Mouse (Mus musculus): ENCODE measurements around the gene Man1c1. TPM values are rescaled to one million over a fixed set of nuclear protein-coding genes. Genes with fewer than 3 reads are reported as not detected.

The Man1c1 gene
- polyA plus RNA-seq, 1 experiment from 2014 or later = 1.9 TPM

DNA sequence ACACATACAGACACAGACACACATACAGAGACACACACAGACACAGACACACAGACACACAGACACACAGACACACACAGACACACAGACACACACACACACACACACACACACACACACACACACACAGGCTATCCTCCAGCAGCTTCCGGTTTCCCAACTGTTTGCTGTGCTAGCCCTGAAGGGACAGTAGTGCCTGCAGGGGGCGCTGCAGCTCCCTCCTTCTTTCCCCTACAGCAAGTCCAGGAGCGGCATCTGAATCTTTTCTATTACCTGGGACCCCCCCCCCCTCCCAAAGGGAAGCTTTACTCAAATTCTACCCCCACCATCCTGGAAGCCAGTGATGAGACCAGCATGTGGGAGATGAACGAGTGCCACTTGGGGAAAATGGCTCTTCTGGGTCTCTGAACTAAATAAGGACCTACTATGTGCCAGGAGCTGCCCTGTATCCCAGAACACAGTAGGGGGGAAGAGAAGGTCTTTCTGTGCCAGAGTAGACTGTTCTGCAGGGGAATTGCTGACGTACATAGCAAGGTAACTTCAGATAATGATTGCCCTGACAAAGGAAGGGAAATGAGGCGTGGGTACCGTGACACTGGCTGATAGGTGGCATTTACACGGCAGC, 148.0 kb downstream of the Man1c1 start:
- H3K4me1 ChIP-seq (ENCODE audit: control insufficient read depth, insufficient read depth, low read length) = peaks cover 4% of the 10 kb centered on the region; the same call in 1 of the 2 replicates
- no peak overlapping the region for H3K9ac ChIP-seq (ENCODE audit: low read length)
- H3K27ac ChIP-seq (ENCODE audit: low read depth, low read length) = no peak overlapping the region
- WGBS = 54% methylated on average over 8 of the region's 8 CpGs
- no peak overlapping the region for H3K4me2 ChIP-seq (ENCODE audit: low read length)
- H3K27me3 ChIP-seq (replicated peaks; ENCODE audit: control insufficient read depth, insufficient read depth, low read length) = no peaks in the 10 kb centered on the region
- DNase-seq (ENCODE audit: low spot score) (peak; percentile 41), ATAC-seq (no peak)
- no peaks in the 10 kb centered on the region for H3K36me3 ChIP-seq (ENCODE audit: control insufficient read depth, insufficient read depth, low read length)
- H3K9me3 ChIP-seq (replicated peaks; ENCODE audit: control insufficient read depth, low read length) = no peaks in the 10 kb centered on the region
- no peak overlapping the region for H3K4me3 ChIP-seq (ENCODE audit: low read depth, low read length)

- Histone ChIP-seq H3K9ac (ENCODE audit: low read length) (no peak overlapping the region), H3K27me3 (replicated peaks; ENCODE audit: control insufficient read depth, insufficient read depth, low read length) (no peaks in the 10 kb centered on the region), H3K9me3 (replicated peaks; ENCODE audit: control insufficient read depth, low read length) (peaks cover 5% of the 10 kb centered on the region), H3K27ac (ENCODE audit: low read depth, low read length) (no peak overlapping the region), H3K4me2 (ENCODE audit: low read length) (no peak overlapping the region), H3K4me3 (ENCODE audit: low read depth, low read length) (no peak overlapping the region), H3K4me1 (ENCODE audit: control insufficient read depth, insufficient read depth, low read length) (peaks cover 6% of the 10 kb centered on the region; the same call in 1 of the 2 replicates), H3K36me3 (ENCODE audit: control insufficient read depth, insufficient read depth, low read length) (peaks cover 15% of the 10 kb centered on the region)
- DNase-seq (ENCODE audit: low spot score) (no peak), ATAC-seq (no peak)
- WGBS = 62% methylated on average over 1 of the region's 1 CpGs
These were observed 150.5 kb downstream of the Man1c1 start for GRCm38 (mm10) chr4:134553631-134554030.

DNA sequence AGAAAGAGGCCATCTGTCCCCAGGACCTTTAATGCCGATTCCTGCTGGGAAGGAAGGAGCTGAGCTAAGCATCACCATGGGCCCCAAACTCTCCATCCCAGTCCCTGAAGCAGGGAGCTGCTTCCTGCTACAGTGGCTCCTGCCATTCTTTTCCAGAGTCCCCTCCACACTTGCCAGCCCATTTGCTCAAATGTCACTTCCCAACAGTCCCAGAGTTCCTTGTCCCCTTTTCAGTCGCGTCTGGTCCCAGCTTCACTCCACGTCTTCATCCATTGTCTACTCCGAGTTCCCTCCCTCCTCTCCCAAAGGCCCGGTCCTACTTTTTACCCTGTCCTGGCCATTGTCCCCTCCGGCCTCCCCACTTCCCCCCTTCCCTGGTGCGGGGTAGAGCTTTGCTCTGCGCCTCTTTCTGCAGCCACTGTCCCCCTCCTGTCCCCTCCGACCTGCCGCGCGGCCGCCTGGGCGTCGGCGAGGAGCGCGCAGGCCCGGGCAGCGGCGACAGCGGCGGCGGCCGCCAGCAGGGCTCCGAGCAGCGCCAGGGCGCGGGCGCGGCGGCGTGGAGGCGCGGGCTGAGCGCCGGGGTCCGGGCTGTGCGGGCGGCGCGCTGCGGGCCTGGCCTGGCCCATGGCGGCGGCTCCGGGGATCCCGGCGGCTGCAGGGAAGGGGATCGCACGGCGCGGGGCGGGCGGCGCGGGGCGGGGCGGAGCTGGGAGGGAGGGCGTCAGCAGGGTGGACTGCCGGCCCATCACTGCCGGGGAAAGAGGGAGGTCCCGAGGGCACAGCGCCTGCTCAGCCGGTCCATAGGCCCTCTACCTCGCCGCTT, 152.4 kb downstream of the Man1c1 start, which contains the start of gene Selenon:
Gene Selenon (minus strand): TSS at position 673 of the 823 bp plus-strand sequence.
- DNase-seq (ENCODE audit: low spot score) (peak; percentile 62), ATAC-seq (peak; percentile 88)
- peak within 1 kb of the TSS; percentile 65 for H3K4me3 ChIP-seq (ENCODE audit: low read depth, low read length)
- H3K9me3 ChIP-seq (replicated peaks; ENCODE audit: control insufficient read depth, low read length) = peaks cover 5% of the 10 kb centered on the region
- peaks cover 28% of the 10 kb centered on the region for H3K36me3 ChIP-seq (ENCODE audit: control insufficient read depth, insufficient read depth, low read length)
- peak within 1 kb of the TSS; percentile 95 for H3K9ac ChIP-seq (ENCODE audit: low read length)
- peak within 1 kb of the TSS; percentile 87 for H3K27ac ChIP-seq (ENCODE audit: low read depth, low read length)
- peaks cover 6% of the 10 kb centered on the region; the same call in 1 of the 2 replicates for H3K4me1 ChIP-seq (ENCODE audit: control insufficient read depth, insufficient read depth, low read length)
- H3K4me2 ChIP-seq (ENCODE audit: low read length) = peak within 1 kb of the TSS; percentile 73
- no peaks in the 10 kb centered on the region for H3K27me3 ChIP-seq (replicated peaks; ENCODE audit: control insufficient read depth, insufficient read depth, low read length)
- WGBS = under 1% methylated on average over 51 of the region's 67 CpGs

DNA sequence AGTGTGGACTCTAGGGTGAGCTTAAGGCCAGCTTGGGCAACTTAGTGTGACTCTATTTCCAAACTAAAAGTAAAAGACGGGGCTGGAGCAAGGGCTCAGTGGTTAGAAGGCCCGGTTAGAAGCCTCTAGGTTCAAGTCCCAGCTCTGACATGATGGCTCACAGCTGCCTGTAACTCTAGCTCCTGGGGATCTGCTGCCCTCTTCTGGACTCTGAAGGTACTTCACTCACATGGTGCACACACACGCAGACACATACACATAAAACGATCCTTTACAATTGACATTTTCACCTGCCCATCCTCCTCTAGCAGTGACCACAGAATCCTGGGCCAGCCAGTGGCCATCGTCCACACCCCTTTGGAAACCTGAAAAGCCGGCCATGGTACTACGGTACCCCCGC, 154.2 kb downstream of the Man1c1 start:
- H3K4me1 ChIP-seq (ENCODE audit: control insufficient read depth, insufficient read depth, low read length) = peaks cover 6% of the 10 kb centered on the region; the same call in 1 of the 2 replicates
- no peak overlapping the region for H3K4me3 ChIP-seq (ENCODE audit: low read depth, low read length)
- no peaks in the 10 kb centered on the region for H3K27me3 ChIP-seq (replicated peaks; ENCODE audit: control insufficient read depth, insufficient read depth, low read length)
- DNase-seq (ENCODE audit: low spot score) (no peak), ATAC-seq (no peak)
- peaks cover 45% of the 10 kb centered on the region for H3K36me3 ChIP-seq (ENCODE audit: control insufficient read depth, insufficient read depth, low read length)
- H3K27ac ChIP-seq (ENCODE audit: low read depth, low read length) = no peak overlapping the region
- H3K4me2 ChIP-seq (ENCODE audit: low read length) = no peak overlapping the region
- peaks cover 5% of the 10 kb centered on the region for H3K9me3 ChIP-seq (replicated peaks; ENCODE audit: control insufficient read depth, low read length)
- 96% methylated on average over 8 of the region's 8 CpGs for WGBS
- no peak overlapping the region for H3K9ac ChIP-seq (ENCODE audit: low read length)

GRCm38 (mm10) chr4:134548169-134548938, 155.7 kb downstream of the Man1c1 start:
- H3K9ac ChIP-seq (ENCODE audit: low read length) = no peak overlapping the region
- H3K4me1 ChIP-seq (ENCODE audit: control insufficient read depth, insufficient read depth, low read length) = peaks cover 6% of the 10 kb centered on the region; the same call in 1 of the 2 replicates
- WGBS = 63% methylated on average over 18 of the region's 18 CpGs
- DNase-seq (ENCODE audit: low spot score) (no peak), ATAC-seq (no peak)
- peaks cover 55% of the 10 kb centered on the region for H3K36me3 ChIP-seq (ENCODE audit: control insufficient read depth, insufficient read depth, low read length)
- H3K27ac ChIP-seq (ENCODE audit: low read depth, low read length) = no peak overlapping the region
- no peak overlapping the region for H3K4me3 ChIP-seq (ENCODE audit: low read depth, low read length)
- H3K27me3 ChIP-seq (replicated peaks; ENCODE audit: control insufficient read depth, insufficient read depth, low read length) = no peaks in the 10 kb centered on the region
- H3K4me2 ChIP-seq (ENCODE audit: low read length) = no peak overlapping the region
- H3K9me3 ChIP-seq (replicated peaks; ENCODE audit: control insufficient read depth, low read length) = peaks cover 5% of the 10 kb centered on the region

- Histone ChIP-seq H3K9me3 (replicated peaks; ENCODE audit: control insufficient read depth, low read length) (peaks cover 5% of the 10 kb centered on the region), H3K36me3 (ENCODE audit: control insufficient read depth, insufficient read depth, low read length) (peaks cover 65% of the 10 kb centered on the region), H3K4me1 (ENCODE audit: control insufficient read depth, insufficient read depth, low read length) (peaks cover 6% of the 10 kb centered on the region; the same call in 1 of the 2 replicates), H3K4me2 (ENCODE audit: low read length) (no peak overlapping the region), H3K4me3 (ENCODE audit: low read depth, low read length) (no peak overlapping the region), H3K27me3 (replicated peaks; ENCODE audit: control insufficient read depth, insufficient read depth, low read length) (no peaks in the 10 kb centered on the region), H3K9ac (ENCODE audit: low read length) (no peak overlapping the region), H3K27ac (ENCODE audit: low read depth, low read length) (no peak overlapping the region)
- WGBS = 70% methylated on average over 9 of the region's 9 CpGs
- ATAC-seq (no peak), DNase-seq (ENCODE audit: low spot score) (no peak)
These were observed 157.0 kb downstream of the Man1c1 start for GRCm38 (mm10) chr4:134546814-134547705.

DNA sequence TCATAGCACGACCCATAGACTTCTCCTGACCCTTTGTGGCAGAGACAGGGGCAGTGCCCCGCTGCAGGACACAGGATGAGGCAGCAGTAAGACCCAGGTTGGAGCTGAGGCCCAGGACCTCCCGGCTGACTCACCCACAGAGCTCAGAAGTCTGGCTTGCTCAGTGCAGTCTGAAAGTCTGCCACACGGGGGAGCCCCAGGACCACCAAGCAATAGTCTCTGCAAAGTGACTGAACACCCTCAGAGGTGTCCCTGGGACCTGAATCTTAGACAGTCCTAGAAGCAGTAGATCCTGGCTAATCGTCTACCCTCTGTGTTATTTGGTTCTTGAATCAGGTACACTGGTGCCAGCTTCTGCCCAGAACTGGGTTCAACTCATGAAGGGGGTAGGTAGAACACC, 160.8 kb downstream of the Man1c1 start:
- no peak overlapping the region for H3K4me2 ChIP-seq (ENCODE audit: low read length)
- H3K36me3 ChIP-seq (ENCODE audit: control insufficient read depth, insufficient read depth, low read length) = peaks cover 87% of the 10 kb centered on the region
- ATAC-seq = peak; percentile 83
- no peak overlapping the region for H3K9ac ChIP-seq (ENCODE audit: low read length)
- H3K4me1 ChIP-seq (ENCODE audit: control insufficient read depth, insufficient read depth, low read length) = no peaks in the 10 kb centered on the region
- WGBS = 9% methylated on average over 5 of the region's 5 CpGs
- peak; percentile 92 for DNase-seq (ENCODE audit: low spot score)
- no peaks in the 10 kb centered on the region for H3K9me3 ChIP-seq (replicated peaks; ENCODE audit: control insufficient read depth, low read length)
- H3K27ac ChIP-seq (ENCODE audit: low read depth, low read length) = no peak overlapping the region
- H3K4me3 ChIP-seq (ENCODE audit: low read depth, low read length) = no peak overlapping the region
- H3K27me3 ChIP-seq (replicated peaks; ENCODE audit: control insufficient read depth, insufficient read depth, low read length) = no peaks in the 10 kb centered on the region

DNA sequence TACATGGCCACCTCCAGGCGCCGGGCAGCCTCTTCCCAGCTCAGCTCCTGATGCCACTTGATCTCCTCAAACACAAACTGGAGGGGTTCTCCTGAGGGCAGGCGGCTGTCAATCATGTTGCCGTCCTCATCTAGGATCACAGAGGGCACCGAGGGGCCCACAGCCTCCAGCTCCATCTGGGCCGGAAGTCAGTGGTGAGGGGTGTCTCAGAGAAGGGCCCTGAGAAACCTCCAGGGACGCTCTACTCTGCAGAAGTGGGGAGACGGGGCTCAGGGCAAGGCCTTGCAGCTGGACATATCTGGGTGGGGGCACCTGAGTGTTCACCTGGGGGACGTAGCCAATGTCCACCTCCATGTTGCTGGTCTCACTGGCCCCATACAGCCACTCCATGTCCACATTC, 161.4 kb downstream of the Man1c1 start:
- Histone ChIP-seq H3K9ac (ENCODE audit: low read length) (no peak overlapping the region), H3K4me1 (ENCODE audit: control insufficient read depth, insufficient read depth, low read length) (no peaks in the 10 kb centered on the region), H3K9me3 (replicated peaks; ENCODE audit: control insufficient read depth, low read length) (no peaks in the 10 kb centered on the region), H3K27ac (ENCODE audit: low read depth, low read length) (no peak overlapping the region), H3K4me3 (ENCODE audit: low read depth, low read length) (no peak overlapping the region), H3K36me3 (ENCODE audit: control insufficient read depth, insufficient read depth, low read length) (peaks cover 85% of the 10 kb centered on the region), H3K27me3 (replicated peaks; ENCODE audit: control insufficient read depth, insufficient read depth, low read length) (no peaks in the 10 kb centered on the region), H3K4me2 (ENCODE audit: low read length) (no peak overlapping the region)
- 95% methylated on average over 9 of the region's 9 CpGs for WGBS
- ATAC-seq = no peak
- no peak for DNase-seq (ENCODE audit: low spot score)
